Mouse (Mus musculus) forelimb bud, embryonic 11.5 days (tissue): ENCODE results near the gene Kalrn.

ENCODE experiments used
- DNase-seq: peaks from one replicate; pipeline ENCODE4 v3.0.0-alpha.2; 2012; ENCODE audit warnings: low read depth, low spot score

The Kalrn gene

GRCm38 (mm10) chr16:34040276-34040675 is 533.1 kb downstream of the Kalrn start:
- DNase-seq = no peak

- DNase-seq = no peak
Measured at GRCm38 (mm10) chr16:34039736-34040135, 533.6 kb downstream of the Kalrn start.

- no peak for DNase-seq
Measured at GRCm38 (mm10) chr16:34036327-34037047, 536.8 kb downstream of the Kalrn start.

- DNase-seq = no peak
Measured at GRCm38 (mm10) chr16:34035780-34036179, 537.6 kb downstream of the Kalrn start.

GRCm38 (mm10) chr16:34034267-34034666 is 539.1 kb downstream of the Kalrn start:
- DNase-seq = no peak

- no peak for DNase-seq
Measured at GRCm38 (mm10) chr16:34032011-34032645, 541.2 kb downstream of the Kalrn start.

- no peak for DNase-seq
Measured at GRCm38 (mm10) chr16:34031565-34031964, 541.8 kb downstream of the Kalrn start.

- no peak for DNase-seq
Measured at GRCm38 (mm10) chr16:34030379-34030778, 543.0 kb downstream of the Kalrn start.

GRCm38 (mm10) chr16:34029790-34030189 is 543.5 kb downstream of the Kalrn start:
- DNase-seq = no peak

GRCm38 (mm10) chr16:34017241-34017640 is 556.1 kb downstream of the Kalrn start:
- DNase-seq = no peak

- DNase-seq = no peak
Measured at GRCm38 (mm10) chr16:34011991-34012845, 561.1 kb downstream of the Kalrn start.

- no peak for DNase-seq
Measured at GRCm38 (mm10) chr16:34009567-34009966, 563.8 kb downstream of the Kalrn start.

- no peak for DNase-seq
Measured at GRCm38 (mm10) chr16:34005986-34006385, 567.3 kb downstream of the Kalrn start.

- no peak for DNase-seq
Measured at GRCm38 (mm10) chr16:34004128-34004578, 569.2 kb downstream of the Kalrn start.

- DNase-seq = no peak
Measured at GRCm38 (mm10) chr16:34003566-34004127, 569.7 kb downstream of the Kalrn start.

- no peak for DNase-seq
Measured at GRCm38 (mm10) chr16:34000715-34001114, 572.6 kb downstream of the Kalrn start.

- peak; percentile 45 for DNase-seq
Measured at GRCm38 (mm10) chr16:33999388-33999787, 573.9 kb downstream of the Kalrn start.

- DNase-seq = no peak
Measured at GRCm38 (mm10) chr16:33998011-33998410, 575.3 kb downstream of the Kalrn start.

- DNase-seq = peak; percentile 75
Measured at GRCm38 (mm10) chr16:33996030-33996429, 577.3 kb downstream of the Kalrn start.

GRCm38 (mm10) chr16:33995496-33995895 is 577.8 kb downstream of the Kalrn start:
- DNase-seq = no peak

- DNase-seq = no peak
Measured at GRCm38 (mm10) chr16:33994321-33994720, 579.0 kb downstream of the Kalrn start.

GRCm38 (mm10) chr16:33990712-33991111 is 582.6 kb downstream of the Kalrn start:
- no peak for DNase-seq
